Mouse (Mus musculus): ENCODE measurements around the gene Cep128.
"Not testable (repeated sequence)": the region's sequence is repeated elsewhere in the genome, so short reads cannot be mapped to it uniquely, and the experiment has no call there.

The Cep128 gene

GRCm38 (mm10) chr12:91052301-91052700 is 331.9 kb downstream of the Cep128 start:
- no peak for DNase-seq

DNA sequence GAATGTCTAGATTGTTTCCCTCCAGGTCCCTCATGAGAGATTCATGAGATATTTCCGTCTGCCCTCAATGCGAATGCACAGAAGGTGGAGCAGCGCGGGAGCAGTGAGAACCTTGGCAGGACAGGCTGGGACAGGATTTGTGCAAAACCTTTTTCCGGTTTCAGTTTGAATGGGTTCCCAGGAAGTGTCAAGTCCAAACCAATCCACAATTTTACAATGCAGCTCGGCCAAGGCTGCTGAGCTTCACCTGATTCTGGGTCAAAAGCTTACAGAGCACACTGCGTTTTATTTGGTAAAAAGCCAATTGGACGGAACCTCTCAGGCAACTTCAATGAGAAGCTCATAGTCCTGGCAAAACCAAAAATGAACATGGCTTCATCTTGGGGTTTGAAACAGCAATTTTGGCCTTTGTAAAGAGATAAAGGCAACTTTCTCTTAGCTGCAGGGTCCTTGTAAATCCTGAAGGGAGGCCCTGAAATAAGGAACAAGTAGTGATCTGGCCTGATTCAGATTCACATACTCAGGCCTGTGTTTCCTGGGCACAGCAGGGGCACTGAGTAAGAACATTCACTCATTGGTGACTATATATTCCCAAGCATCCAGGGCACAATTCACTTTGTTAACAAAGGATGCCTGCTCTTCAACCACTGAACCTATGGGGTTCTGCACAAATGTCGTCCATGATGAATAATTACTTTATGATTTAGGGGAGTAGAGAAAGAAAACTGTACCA is 333.4 kb downstream of the Cep128 start:
- DNase-seq, result no peak

DNA sequence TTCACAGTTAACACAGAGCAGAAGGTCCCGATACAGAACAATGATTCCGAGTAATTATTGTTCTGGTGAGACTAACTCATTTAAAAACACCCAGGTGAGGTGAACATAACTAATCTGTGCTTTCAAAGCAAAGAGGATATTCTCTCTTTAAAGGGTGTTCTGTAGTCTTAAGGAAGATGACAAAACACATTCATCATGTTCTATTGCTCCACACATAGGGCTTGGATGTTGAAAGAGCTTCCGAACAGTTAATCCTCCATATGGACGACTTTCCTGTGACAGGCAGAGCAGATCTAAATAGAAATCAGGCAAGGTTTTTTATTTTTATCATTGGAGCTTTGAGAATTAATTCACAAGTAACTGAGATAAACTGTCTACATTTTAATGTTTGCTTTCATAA is 342.8 kb downstream of the Cep128 start:
- no peak for DNase-seq

DNA sequence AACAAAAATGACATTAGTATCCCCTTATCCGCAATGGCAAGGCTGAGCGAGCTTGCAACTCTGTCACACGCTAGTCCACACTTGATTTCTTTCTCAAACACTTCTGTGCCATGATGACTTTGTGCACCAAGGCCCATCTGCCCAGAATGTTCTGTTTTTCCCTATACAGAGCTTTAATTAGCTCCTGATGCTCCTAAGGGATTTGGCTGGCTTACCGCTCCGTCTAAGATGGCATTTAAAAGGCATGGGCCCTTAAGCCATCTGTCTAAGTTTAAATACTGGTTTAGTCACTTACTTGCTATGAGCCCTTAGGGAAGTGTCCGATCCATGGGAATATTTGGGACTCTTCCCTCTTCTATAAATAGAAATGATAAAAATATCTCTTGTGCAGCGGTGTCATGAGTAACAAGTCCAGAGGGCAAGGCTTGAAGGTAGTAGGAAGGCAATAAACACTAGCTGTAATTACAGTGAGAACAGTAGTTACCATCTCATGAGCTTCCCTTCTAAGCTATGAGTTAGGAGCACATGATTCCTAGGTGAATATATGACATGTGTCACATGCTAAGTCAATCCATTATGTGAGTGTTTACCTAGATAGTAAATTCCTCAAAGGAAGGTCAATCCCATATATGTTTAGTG is 343.8 kb downstream of the Cep128 start:
- DNase-seq, result no peak

GRCm38 (mm10) chr12:91029116-91029515 is 355.1 kb downstream of the Cep128 start:
- no peak for DNase-seq

GRCm38 (mm10) chr12:91027681-91028080 is 356.5 kb downstream of the Cep128 start:
- peak; percentile 21 for DNase-seq

- DNase-seq, result no peak
Observed at GRCm38 (mm10) chr12:91027100-91027499, 357.1 kb downstream of the Cep128 start.

- DNase-seq, result no peak
Observed at GRCm38 (mm10) chr12:91015075-91015474, 369.1 kb downstream of the Cep128 start.

GRCm38 (mm10) chr12:91013043-91013442 is 371.2 kb downstream of the Cep128 start:
- DNase-seq, result no peak

DNA sequence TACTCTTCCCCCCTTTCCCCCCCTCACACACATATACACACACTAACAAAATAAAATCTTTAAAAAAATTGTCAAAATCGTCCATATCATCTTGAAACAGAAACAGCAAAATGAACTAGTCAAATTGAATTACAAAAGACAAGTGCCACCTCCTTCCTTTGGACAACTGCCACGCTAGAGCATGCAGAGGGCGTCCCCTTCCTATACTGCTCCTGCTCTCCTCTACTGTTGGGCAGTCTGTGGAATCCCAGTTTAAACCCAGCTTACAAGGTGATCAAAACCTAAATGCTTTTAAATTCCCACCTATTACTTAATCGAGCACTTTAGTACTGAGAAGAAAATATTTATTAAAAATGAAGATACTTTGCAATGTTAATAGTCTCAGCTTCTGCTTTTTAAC is 372.0 kb downstream of the Cep128 start:
- DNase-seq, result no peak

GRCm38 (mm10) chr12:91008736-91009135 is 375.5 kb downstream of the Cep128 start:
- DNase-seq, result peak; percentile 9

GRCm38 (mm10) chr12:91008170-91008569 is 376.0 kb downstream of the Cep128 start:
- no peak for DNase-seq

DNA sequence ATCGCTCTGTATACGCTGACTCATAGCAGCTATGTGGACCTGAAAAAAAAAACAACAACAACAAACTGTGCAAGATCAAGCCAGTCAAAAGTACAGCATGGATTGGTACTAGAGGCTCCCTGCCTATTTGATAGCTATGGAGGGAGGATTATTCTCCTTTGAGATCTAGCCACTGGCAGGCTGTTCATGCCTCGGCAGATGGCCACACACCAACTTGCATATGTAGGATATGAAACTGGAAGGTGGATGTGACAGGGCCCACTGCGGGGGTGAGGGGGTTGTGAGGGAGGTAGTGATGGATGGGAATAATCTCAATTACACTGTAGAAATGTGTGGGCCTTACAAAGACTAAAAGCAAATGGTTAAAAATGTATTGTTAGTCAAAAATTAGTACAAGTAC is 386.7 kb downstream of the Cep128 start:
- DNase-seq, result no peak

DNA sequence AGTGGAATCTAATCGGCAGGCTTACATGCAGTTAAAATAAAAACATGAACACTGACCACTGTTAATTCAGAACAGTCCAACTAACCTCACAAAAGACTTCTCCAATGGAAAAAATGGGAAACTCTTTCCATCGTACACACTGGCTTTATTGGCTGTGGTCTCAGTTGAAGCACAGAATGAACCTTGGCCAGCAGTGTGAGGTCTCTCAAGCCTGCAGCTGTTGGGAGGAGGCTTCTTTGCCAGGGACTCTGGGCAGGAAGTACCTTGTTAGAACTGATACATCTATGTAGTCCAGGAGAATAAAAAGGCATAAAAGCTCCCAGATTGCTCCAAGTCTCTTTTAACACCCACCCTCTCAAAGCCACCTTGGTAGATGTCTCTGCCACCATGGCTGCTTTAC is 390.9 kb downstream of the Cep128 start:
- no peak for DNase-seq

GRCm38 (mm10) chr12:90987782-90988181 is 396.4 kb downstream of the Cep128 start:
- DNase-seq, result no peak

GRCm38 (mm10) chr12:90987259-90987658 is 396.9 kb downstream of the Cep128 start:
- no peak for DNase-seq

- no peak for DNase-seq
Observed at GRCm38 (mm10) chr12:90982018-90982417, 402.2 kb downstream of the Cep128 start.

DNA sequence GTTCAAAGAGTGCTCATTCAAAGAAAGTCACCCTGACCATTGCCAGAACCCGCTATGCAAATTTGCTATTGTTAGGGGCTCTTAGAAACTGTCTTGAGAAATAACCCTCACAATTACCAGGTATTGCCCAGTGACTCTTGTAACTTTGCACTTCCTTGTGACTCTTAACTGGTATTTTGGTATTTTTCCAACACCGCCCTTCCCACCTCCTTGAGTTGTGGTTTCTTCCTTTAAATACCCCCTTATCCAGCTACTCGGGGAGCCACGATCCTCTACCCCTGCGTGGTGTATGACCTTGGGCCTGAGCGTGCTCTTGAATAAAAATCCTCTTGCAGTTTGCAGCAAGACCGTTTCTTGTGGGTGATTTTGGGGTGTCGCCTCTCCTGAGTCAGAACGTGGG is 407.8 kb downstream of the Cep128 start:
- DNase-seq, result not testable (repeated sequence)

GRCm38 (mm10) chr12:90975429-90975828 is 408.8 kb downstream of the Cep128 start:
- no peak for DNase-seq

- peak; percentile 6 for DNase-seq
Observed at GRCm38 (mm10) chr12:90971156-90971555, 413.1 kb downstream of the Cep128 start.

DNA sequence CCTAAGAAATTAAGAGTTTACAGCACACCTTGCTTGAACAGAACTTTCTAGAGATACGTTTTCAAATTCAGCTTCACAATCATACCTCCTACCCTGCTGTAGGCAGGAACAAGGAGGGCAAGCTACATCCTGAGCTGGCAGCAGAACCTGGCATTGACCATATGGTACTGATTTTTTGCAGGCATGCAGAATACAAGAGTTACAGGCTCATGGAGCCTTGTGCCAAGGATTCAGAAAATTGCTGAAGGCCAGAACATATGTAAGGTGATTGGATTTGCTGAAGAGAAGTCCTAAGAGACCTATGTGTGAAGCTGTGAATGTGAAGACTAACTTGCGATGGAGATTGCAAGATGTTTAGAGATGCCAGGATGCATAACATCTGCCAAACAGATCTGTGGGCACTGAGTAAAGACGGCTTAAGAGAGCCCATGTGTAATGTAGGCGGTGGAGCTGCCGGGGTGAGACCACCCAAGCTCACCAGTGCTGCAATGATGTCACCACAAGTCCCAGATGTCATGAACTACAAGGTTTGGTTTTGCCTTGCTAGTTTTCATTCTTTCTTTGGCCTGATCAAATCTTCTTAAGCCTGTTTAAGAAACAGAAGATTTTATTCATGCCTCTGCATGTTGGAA is 422.7 kb downstream of the Cep128 start:
- no peak for DNase-seq

DNA sequence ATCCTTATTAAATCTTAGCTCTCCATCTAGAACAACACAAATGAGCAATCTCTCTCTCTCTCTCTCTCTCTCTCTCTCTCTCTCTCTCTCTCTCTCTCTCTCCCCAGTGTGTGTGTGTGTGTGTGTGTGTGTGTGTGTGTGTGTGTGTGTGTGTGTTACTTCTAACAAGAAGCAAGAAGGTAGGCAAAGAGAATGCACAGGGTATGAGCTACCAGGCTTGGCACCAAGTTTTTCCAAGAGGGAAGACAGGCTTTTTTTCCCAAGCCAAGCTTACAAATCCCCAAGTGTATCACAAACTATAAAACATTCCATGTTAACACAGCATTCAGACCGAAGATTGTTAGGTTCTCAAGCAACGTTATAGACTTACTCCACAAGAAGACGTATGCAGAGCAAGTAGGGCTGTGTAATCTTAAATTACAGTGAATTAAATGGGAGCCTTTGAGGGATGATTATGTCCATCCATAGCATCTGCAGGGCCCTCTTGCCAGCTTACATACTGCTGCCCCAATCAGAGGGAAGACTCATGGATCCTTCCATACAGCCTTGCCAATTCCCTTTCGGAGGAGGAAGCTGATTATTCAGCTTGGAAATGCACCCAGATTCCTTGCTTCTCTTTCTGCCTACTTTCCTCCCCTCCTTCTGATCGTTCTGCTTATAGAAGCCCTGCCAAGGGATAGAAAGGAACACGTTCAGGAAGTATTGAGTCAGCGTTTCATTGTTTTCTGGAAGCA is 429.3 kb downstream of the Cep128 start:
- no peak for DNase-seq

Measured in lung, postnatal 10 days (tissue).